Mouse (Mus musculus): ENCODE results near the gene Ogdh.
"Not testable (repeated sequence)": the region's sequence is repeated elsewhere in the genome, so short reads cannot be mapped to it uniquely, and the experiment has no call there.

Gene Ogdh

GRCm38 (mm10) chr11:6291401-6292115 is at the start of gene Ogdh:
Ogdh (plus strand) TSS chr11:6291633.
- in situ Hi-C loops (cut with MboI; ENCODE audit: low sequenced_read_pairs): no loop called here

- in situ Hi-C loops (cut with MboI; ENCODE audit: low sequenced_read_pairs): no loop called here
Measured at GRCm38 (mm10) chr11:6244707-6245106, 46.7 kb upstream of the Ogdh start.

GRCm38 (mm10) chr11:6252248-6252647 is 39.2 kb upstream of the Ogdh start:
- in situ Hi-C loops (cut with MboI; ENCODE audit: low sequenced_read_pairs): no loop called here

- in situ Hi-C loops (cut with MboI; ENCODE audit: low sequenced_read_pairs): no loop called here
Measured at GRCm38 (mm10) chr11:6252824-6253223, 38.6 kb upstream of the Ogdh start.

GRCm38 (mm10) chr11:6254602-6255001 is 36.8 kb upstream of the Ogdh start:
- in situ Hi-C loops (cut with MboI; ENCODE audit: low sequenced_read_pairs): not testable (repeated sequence)

GRCm38 (mm10) chr11:6256490-6257072 is 34.9 kb upstream of the Ogdh start:
- in situ Hi-C loops (cut with MboI; ENCODE audit: low sequenced_read_pairs): no loop called here

- in situ Hi-C loops (cut with MboI; ENCODE audit: low sequenced_read_pairs): no loop called here
Measured at GRCm38 (mm10) chr11:6259413-6259812, 32.0 kb upstream of the Ogdh start.

GRCm38 (mm10) chr11:6261434-6262082 is 29.9 kb upstream of the Ogdh start:
- in situ Hi-C loops (cut with MboI; ENCODE audit: low sequenced_read_pairs): no loop called here

- in situ Hi-C loops (cut with MboI; ENCODE audit: low sequenced_read_pairs): no loop called here
Measured at GRCm38 (mm10) chr11:6266621-6267020, 24.8 kb upstream of the Ogdh start.

- in situ Hi-C loops (cut with MboI; ENCODE audit: low sequenced_read_pairs): no loop called here
Measured at GRCm38 (mm10) chr11:6267320-6268254, 23.8 kb upstream of the Ogdh start, which contains the start of gene Ddx56. Ddx56 (minus strand) TSS chr11:6267772.

GRCm38 (mm10) chr11:6273607-6274006 is 17.8 kb upstream of the Ogdh start:
- in situ Hi-C loops (cut with MboI; ENCODE audit: low sequenced_read_pairs): no loop called here

- in situ Hi-C loops (cut with MboI; ENCODE audit: low sequenced_read_pairs): no loop called here
Measured at GRCm38 (mm10) chr11:6274387-6275093, 16.9 kb upstream of the Ogdh start, which contains the start of gene Tmed4. Tmed4 (minus strand) TSS chr11:6274870.

GRCm38 (mm10) chr11:6275094-6275484 is 16.3 kb upstream of the Ogdh start:
- in situ Hi-C loops (cut with MboI; ENCODE audit: low sequenced_read_pairs): no loop called here

- in situ Hi-C loops (cut with MboI; ENCODE audit: low sequenced_read_pairs): no loop called here
Measured at GRCm38 (mm10) chr11:6276466-6276865, 15.0 kb upstream of the Ogdh start.

- in situ Hi-C loops (cut with MboI; ENCODE audit: low sequenced_read_pairs): no loop called here
Measured at GRCm38 (mm10) chr11:6282940-6283339, 8.5 kb upstream of the Ogdh start.

GRCm38 (mm10) chr11:6290138-6290537 is 1.3 kb upstream of the Ogdh start:
- in situ Hi-C loops (cut with MboI; ENCODE audit: low sequenced_read_pairs): no loop called here

GRCm38 (mm10) chr11:6290883-6291282 is 550 bp upstream of the Ogdh start:
- in situ Hi-C loops (cut with MboI; ENCODE audit: low sequenced_read_pairs): no loop called here

- in situ Hi-C loops (cut with MboI; ENCODE audit: low sequenced_read_pairs): no loop called here
Measured at GRCm38 (mm10) chr11:6292116-6292987, 919 bp downstream of the Ogdh start.

GRCm38 (mm10) chr11:6292988-6293349 is 1.5 kb downstream of the Ogdh start:
- in situ Hi-C loops (cut with MboI; ENCODE audit: low sequenced_read_pairs): no loop called here

All from CH12F3 (cell line).